Mouse (Mus musculus) G1E (cell line): ENCODE measurements at regions not wholly inside any gene's neighbourhood (a gene's known extent, or its start where the extent isn't known, plus 50 kb on each side); places are given as distances from the start of the nearest gene placed in this dataset.

ENCODE experiments used
- CTCF ChIP-seq: IDR thresholded peaks from 2 replicates; pipeline ENCODE4 v1.5.1; 2012; ENCODE audit warnings: low read depth, low read length, inconsistent platforms, mixed read lengths
- GATA1 ChIP-seq: IDR thresholded peaks from 2 replicates; pipeline ENCODE4 v1.6.1; 2012; ENCODE audit warnings: borderline replicate concordance, low read length, inconsistent platforms, mixed read lengths
- POLR2AphosphoS5 ChIP-seq: IDR thresholded peaks from 2 replicates; pipeline ENCODE4 v1.6.1; 2012; ENCODE audit warnings: low read depth, low read length, inconsistent platforms; ENCODE audit not compliant: insufficient replicate concordance

GRCm38 (mm10) chr7:72569177-72569576 lies 262.8 kb upstream of the Mctp2 start:
- TF ChIP-seq CTCF (no peak), GATA1 (no peak), POLR2AphosphoS5 (no peak)
